Mouse (Mus musculus) liver, embryonic 11.5 days (tissue): ENCODE results near the gene Irf4. TPM values are rescaled to one million over a fixed set of nuclear protein-coding genes. Genes with fewer than 3 reads are reported as not detected.
A peak's percentile ranks its signal among the peaks of the same experiment; 100 is the strongest.

Experiments
- ATAC-seq: fragments of 200-750 bp; cut with Nextera tagmentation; replicated peaks from 2 replicates; pipeline ENCODE4 v1.8.0; 2017; ENCODE audit warnings: moderate number of reproducible peaks, mild to moderate bottlenecking, moderate TSS enrichment, moderate library complexity; ENCODE audit not compliant: low FRiP score
- DNase-seq: peaks from one replicate; pipeline ENCODE4 v3.0.0-alpha.2; 2017; ENCODE audit warnings: low spot score
- H3K27ac ChIP-seq: fragments of 300-500 bp; sonication (generic); 2 replicates; pipeline ENCODE4 v1.5.1; 2014; ENCODE audit warnings: mild to moderate bottlenecking, low read depth, low read length, control low read depth
- H3K27me3 ChIP-seq: fragments of 300-500 bp; sonication (generic); replicated peaks from 2 replicates; pipeline ENCODE4 v1.6.1; 2014; ENCODE audit warnings: low read length, mixed read lengths; ENCODE audit not compliant: control insufficient read depth, insufficient read depth
- H3K36me3 ChIP-seq: fragments of 300-500 bp; sonication (generic); 2 replicates; pipeline ENCODE4 v1.6.1; 2014; ENCODE audit warnings: mild to moderate bottlenecking, low read length, moderate library complexity, mixed read lengths; ENCODE audit not compliant: control insufficient read depth, insufficient read depth
- H3K4me1 ChIP-seq: fragments of 300-500 bp; sonication (generic); replicated peaks from 2 replicates; pipeline ENCODE4 v1.6.1; 2014; ENCODE audit warnings: low read length, mixed read lengths; ENCODE audit not compliant: control insufficient read depth, insufficient read depth
- H3K4me2 ChIP-seq: fragments of 300-500 bp; sonication (generic); 2 replicates; pipeline ENCODE4 v1.6.1; 2014; ENCODE audit warnings: mild to moderate bottlenecking, control low read depth, moderate library complexity
- H3K4me3 ChIP-seq: fragments of 300-500 bp; sonication (generic); 2 replicates; pipeline ENCODE4 v1.5.1; 2014; ENCODE audit warnings: low read depth, low read length, control low read depth
- H3K9ac ChIP-seq: fragments of 300-500 bp; sonication (generic); 2 replicates; pipeline ENCODE4 v1.6.1; 2014; ENCODE audit warnings: low read depth, low read length, control low read depth
- H3K9me3 ChIP-seq: fragments of 300-500 bp; sonication (generic); 2 replicates; pipeline ENCODE4 v1.6.1; 2016; ENCODE audit warnings: low read length, inconsistent platforms, mixed read lengths; ENCODE audit not compliant: control insufficient read depth
- WGBS: fragments of 180-500 bp; shearing (Covaris S2); extraction: QIAGEN DNeasy Blood & Tissue Kit; methylation state at CpG from one replicate; pipeline ENCODE4 v1.1.7; 2014; 5-methylcytosine and 5-hydroxymethylcytosine counted together
- polyA plus RNA-seq: library from polyadenylated mRNA; unstranded; fragments of >200 nt; fragmentation: Nextera tagmentation; extraction: Ambion mirVana; gene quantifications from 2 replicates; pipeline ENCODE4 v1.2.1, GENCODE M21; 2014

Gene Irf4
- 0.14 TPM in 1 of 2 replicates, not detected in the other for polyA plus RNA-seq

GRCm38 (mm10) chr13:30749021-30749556, at the start of gene Irf4:
Gene Irf4 (plus strand): TSS chr13:30749226.
- H3K36me3 ChIP-seq = no peaks in the 10 kb centered on the region
- DNase-seq = peak; percentile 54
- no peak within 1 kb of the TSS for H3K9ac ChIP-seq
- H3K27ac ChIP-seq = no peak within 1 kb of the TSS
- H3K4me3 ChIP-seq = peak within 1 kb of the TSS; percentile 29
- 3% methylated on average over 21 of the region's 21 CpGs for WGBS
- peak; percentile 68 for ATAC-seq
- H3K27me3 ChIP-seq = peaks cover 52% of the 10 kb centered on the region
- no peaks in the 10 kb centered on the region for H3K9me3 ChIP-seq
- peak within 1 kb of the TSS; percentile 65 for H3K4me2 ChIP-seq
- H3K4me1 ChIP-seq = no peaks in the 10 kb centered on the region

GRCm38 (mm10) chr13:30702695-30703094, 46.3 kb upstream of the Irf4 start:
- WGBS = 83% methylated on average over 5 of the region's 5 CpGs

GRCm38 (mm10) chr13:30704246-30705095, 44.6 kb upstream of the Irf4 start:
- no peak overlapping the region for H3K27ac ChIP-seq
- WGBS = 81% methylated on average over 8 of the region's 8 CpGs
- no peak for ATAC-seq
- no peaks in the 10 kb centered on the region for H3K4me1 ChIP-seq
- H3K9me3 ChIP-seq = no peaks in the 10 kb centered on the region
- no peaks in the 10 kb centered on the region for H3K27me3 ChIP-seq
- no peaks in the 10 kb centered on the region for H3K36me3 ChIP-seq
- no peak overlapping the region for H3K9ac ChIP-seq
- no peak for DNase-seq
- H3K4me3 ChIP-seq = no peak overlapping the region
- no peak overlapping the region for H3K4me2 ChIP-seq

More at GRCm38 (mm10) chr13:30702695-30703094, 46.3 kb upstream of the Irf4 start:
- Histone ChIP-seq H3K9me3 (no peaks in the 10 kb centered on the region), H3K36me3 (no peaks in the 10 kb centered on the region), H3K4me2 (no peak overlapping the region), H3K27me3 (no peaks in the 10 kb centered on the region), H3K4me3 (no peak overlapping the region), H3K9ac (no peak overlapping the region), H3K27ac (no peak overlapping the region), H3K4me1 (no peaks in the 10 kb centered on the region)
- DNase-seq (no peak), ATAC-seq (no peak)

DNA sequence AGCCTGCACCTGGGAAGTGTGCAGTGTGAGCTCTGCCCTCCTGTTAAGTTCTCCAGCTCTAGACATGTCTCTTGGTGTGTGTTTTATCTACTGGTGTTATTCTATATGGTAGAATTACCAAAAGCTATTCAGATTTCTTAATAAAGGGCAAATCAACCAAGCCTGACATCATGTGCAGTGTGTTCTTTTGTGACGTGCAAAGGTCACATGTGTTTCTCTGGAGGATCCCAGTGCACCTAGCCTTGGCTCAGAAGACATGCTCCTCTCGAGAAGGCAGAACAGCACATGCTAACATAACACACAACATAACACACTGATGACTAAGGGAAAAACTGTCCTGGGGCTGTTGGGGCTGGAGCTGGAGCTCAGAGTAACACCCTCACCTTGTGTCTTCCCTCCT, 38.0 kb upstream of the Irf4 start:
- DNase-seq (no peak), ATAC-seq (no peak)
- Histone ChIP-seq H3K4me3 (no peak overlapping the region), H3K4me1 (no peaks in the 10 kb centered on the region), H3K9me3 (no peaks in the 10 kb centered on the region), H3K27ac (no peak overlapping the region), H3K4me2 (no peak overlapping the region), H3K9ac (no peak overlapping the region), H3K36me3 (no peaks in the 10 kb centered on the region), H3K27me3 (no peaks in the 10 kb centered on the region)
- 71% methylated on average over 2 of the region's 2 CpGs for WGBS

DNA sequence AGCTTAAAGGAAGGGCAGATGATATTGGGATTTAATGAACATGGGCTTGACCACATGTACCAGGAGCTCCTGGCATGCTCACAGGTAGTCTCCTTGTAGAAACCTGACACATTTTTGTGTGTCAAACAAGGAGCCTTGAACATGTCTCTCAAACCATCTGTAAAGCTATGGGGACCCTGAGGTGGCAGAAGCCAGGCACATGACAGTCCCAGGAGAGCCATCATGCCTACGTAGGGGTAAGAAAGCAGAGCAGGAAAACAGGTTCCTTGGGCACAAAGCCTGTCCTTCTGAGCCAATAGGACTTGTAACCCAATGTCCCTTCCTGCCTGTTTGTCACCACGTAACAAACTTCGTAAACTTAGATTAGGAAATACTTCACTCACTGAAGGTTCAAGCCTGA, 37.3 kb upstream of the Irf4 start:
- H3K36me3 ChIP-seq = no peaks in the 10 kb centered on the region
- no peaks in the 10 kb centered on the region for H3K9me3 ChIP-seq
- no peak overlapping the region for H3K27ac ChIP-seq
- no peak overlapping the region for H3K9ac ChIP-seq
- ATAC-seq = no peak
- H3K27me3 ChIP-seq = no peaks in the 10 kb centered on the region
- no peak overlapping the region for H3K4me2 ChIP-seq
- no peaks in the 10 kb centered on the region for H3K4me1 ChIP-seq
- 88% methylated on average over 3 of the region's 3 CpGs for WGBS
- H3K4me3 ChIP-seq = no peak overlapping the region
- no peak for DNase-seq

- ATAC-seq (no peak), DNase-seq (no peak)
- no peaks in the 10 kb centered on the region for H3K27me3 ChIP-seq
- H3K4me2 ChIP-seq = no peak overlapping the region
- no peak overlapping the region for H3K27ac ChIP-seq
- no peaks in the 10 kb centered on the region for H3K4me1 ChIP-seq
- no peak overlapping the region for H3K4me3 ChIP-seq
- H3K9me3 ChIP-seq = no peaks in the 10 kb centered on the region
- H3K9ac ChIP-seq = no peak overlapping the region
- H3K36me3 ChIP-seq = no peaks in the 10 kb centered on the region
- 75% methylated on average over 6 of the region's 6 CpGs for WGBS
Measured at GRCm38 (mm10) chr13:30712280-30712679, 36.7 kb upstream of the Irf4 start.

DNA sequence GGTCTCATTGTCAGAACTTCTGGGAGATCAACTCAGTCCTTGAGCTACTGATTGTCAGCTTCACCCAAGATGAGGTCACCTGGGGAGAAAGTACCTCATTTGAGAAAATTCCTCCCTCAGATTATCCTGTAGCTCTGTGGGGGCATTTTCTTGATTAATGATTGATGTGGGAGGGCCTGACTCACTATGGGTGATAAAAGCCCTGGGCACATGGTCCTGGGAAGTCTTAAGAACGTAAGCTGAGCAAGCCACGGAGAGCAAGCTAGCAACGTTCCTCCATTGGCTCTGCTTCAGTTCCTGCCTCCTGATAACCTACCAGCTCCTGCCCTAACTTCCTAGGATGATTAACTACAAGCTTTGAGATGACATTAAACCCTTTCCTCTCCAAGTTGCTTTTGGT, 35.4 kb upstream of the Irf4 start:
- 60% methylated on average over 3 of the region's 3 CpGs for WGBS
- no peaks in the 10 kb centered on the region for H3K4me1 ChIP-seq
- no peak for ATAC-seq

GRCm38 (mm10) chr13:30714552-30714951, 34.5 kb upstream of the Irf4 start:
- Histone ChIP-seq H3K27me3 (no peaks in the 10 kb centered on the region), H3K4me2 (no peak overlapping the region), H3K4me1 (no peaks in the 10 kb centered on the region), H3K9ac (no peak overlapping the region), H3K36me3 (no peaks in the 10 kb centered on the region), H3K4me3 (no peak overlapping the region), H3K27ac (no peak overlapping the region), H3K9me3 (no peaks in the 10 kb centered on the region)
- 88% methylated on average over 6 of the region's 6 CpGs for WGBS
- no peak for DNase-seq
- ATAC-seq = no peak

More for the DNA sequence above, 35.4 kb upstream of the Irf4 start:
- no peak overlapping the region for H3K9ac ChIP-seq
- H3K27me3 ChIP-seq = no peaks in the 10 kb centered on the region
- H3K4me3 ChIP-seq = no peak overlapping the region
- no peak overlapping the region for H3K4me2 ChIP-seq
- no peak overlapping the region for H3K27ac ChIP-seq
- no peaks in the 10 kb centered on the region for H3K36me3 ChIP-seq
- H3K9me3 ChIP-seq = no peaks in the 10 kb centered on the region
- DNase-seq = no peak

DNA sequence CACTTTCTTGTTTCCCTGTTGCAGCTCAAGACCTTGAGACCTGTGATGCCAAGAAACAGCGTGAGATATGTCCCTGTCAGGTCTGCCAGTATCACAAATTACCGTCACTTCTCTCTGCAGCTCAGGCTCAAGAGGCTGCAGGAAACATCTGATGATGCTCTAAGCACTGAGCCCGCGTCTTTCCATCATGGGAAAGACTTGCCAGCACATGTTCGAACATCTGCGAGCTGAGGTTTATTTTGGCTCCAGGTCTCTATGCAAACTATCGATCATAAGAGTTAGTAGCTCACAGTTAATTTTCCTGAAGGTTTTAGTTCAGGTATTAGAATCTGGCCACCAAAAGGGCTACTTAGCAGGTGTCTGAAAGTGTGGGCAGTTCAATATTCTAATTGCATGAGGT, 34.0 kb upstream of the Irf4 start:
- no peak overlapping the region for H3K4me2 ChIP-seq
- H3K9ac ChIP-seq = no peak overlapping the region
- no peaks in the 10 kb centered on the region for H3K27me3 ChIP-seq
- no peak overlapping the region for H3K27ac ChIP-seq
- no peaks in the 10 kb centered on the region for H3K4me1 ChIP-seq
- no peak for DNase-seq
- H3K4me3 ChIP-seq = no peak overlapping the region
- 81% methylated on average over 7 of the region's 7 CpGs for whole genome bisulfite sequencing
- H3K36me3 ChIP-seq = no peaks in the 10 kb centered on the region
- H3K9me3 ChIP-seq = no peaks in the 10 kb centered on the region
- ATAC-seq = no peak
